Mouse (Mus musculus): ENCODE results near the gene 2010300C02Rik. TPM values are rescaled to one million over a fixed set of nuclear protein-coding genes. Genes with fewer than 3 reads are reported as not detected.
A peak's percentile ranks its signal among the peaks of the same experiment; 100 is the strongest.
"Not testable (repeated sequence)": the region's sequence is repeated elsewhere in the genome, so short reads cannot be mapped to it uniquely, and the experiment has no call there.

2010300C02Rik gene
- polyA plus RNA-seq, 1 experiment from 2014 or later = 7.2 TPM

GRCm38 (mm10) chr1:37726426-37726825 is 6.5 kb upstream of the 2010300C02Rik start:
- WGBS = 82% methylated on average over 8 of the region's 8 CpGs
- H3K27me3 ChIP-seq (replicated peaks; ENCODE audit: control insufficient read depth, insufficient read depth, low read length) = no peaks in the 10 kb centered on the region
- no peaks in the 10 kb centered on the region for H3K9me3 ChIP-seq (ENCODE audit: control insufficient read depth)
- no peak overlapping the region for H3K4me2 ChIP-seq (replicated peaks; ENCODE audit: low read depth)
- no peak overlapping the region for H3K9ac ChIP-seq (ENCODE audit: low read depth, low read length)
- H3K4me1 ChIP-seq (replicated peaks; ENCODE audit: control insufficient read depth, insufficient read depth, low read length) = no peaks in the 10 kb centered on the region
- H3K4me3 ChIP-seq (ENCODE audit: low read depth, low read length) = no peak overlapping the region
- ATAC-seq = no peak
- TF ChIP-seq CTCF (IDR thresholded peaks at IDR 0.05; ENCODE audit: low read depth) = no peak
- no peaks in the 10 kb centered on the region for H3K36me3 ChIP-seq (ENCODE audit: control insufficient read depth, insufficient read depth)
- H3K27ac ChIP-seq (ENCODE audit: low read depth, low read length) = no peak overlapping the region

- Histone ChIP-seq H3K9me3 (ENCODE audit: control insufficient read depth) (no peaks in the 10 kb centered on the region), H3K27ac (ENCODE audit: low read depth, low read length) (no peak overlapping the region), H3K36me3 (ENCODE audit: control insufficient read depth, insufficient read depth) (no peaks in the 10 kb centered on the region), H3K4me2 (replicated peaks; ENCODE audit: low read depth) (no peak overlapping the region), H3K4me1 (replicated peaks; ENCODE audit: control insufficient read depth, insufficient read depth, low read length) (no peaks in the 10 kb centered on the region), H3K4me3 (ENCODE audit: low read depth, low read length) (no peak overlapping the region), H3K9ac (ENCODE audit: low read depth, low read length) (no peak overlapping the region), H3K27me3 (replicated peaks; ENCODE audit: control insufficient read depth, insufficient read depth, low read length) (no peaks in the 10 kb centered on the region)
- 54% methylated on average over 12 of the region's 12 CpGs for WGBS
- TF ChIP-seq CTCF (IDR thresholded peaks at IDR 0.05; ENCODE audit: low read depth) = no peak
- no peak for ATAC-seq
These were observed 6.0 kb upstream of the 2010300C02Rik start for GRCm38 (mm10) chr1:37725880-37726279.

- no peak overlapping the region for H3K4me3 ChIP-seq (ENCODE audit: low read depth, low read length)
These were observed 1.2 kb upstream of the 2010300C02Rik start for GRCm38 (mm10) chr1:37721092-37721491.

GRCm38 (mm10) chr1:37719030-37719723 is 708 bp downstream of the 2010300C02Rik start:
- Histone ChIP-seq H3K4me3 (ENCODE audit: low read depth, low read length) (peak overlapping the region; percentile 65), H3K9ac (ENCODE audit: low read depth, low read length) (peak overlapping the region; percentile 61), H3K4me2 (replicated peaks; ENCODE audit: low read depth) (peak overlapping the region; percentile 98), H3K4me1 (replicated peaks; ENCODE audit: control insufficient read depth, insufficient read depth, low read length) (no peaks in the 10 kb centered on the region), H3K36me3 (ENCODE audit: control insufficient read depth, insufficient read depth) (no peaks in the 10 kb centered on the region), H3K27ac (ENCODE audit: low read depth, low read length) (no peak overlapping the region), H3K9me3 (ENCODE audit: control insufficient read depth) (no peaks in the 10 kb centered on the region), H3K27me3 (replicated peaks; ENCODE audit: control insufficient read depth, insufficient read depth, low read length) (no peaks in the 10 kb centered on the region)
- peak; percentile 57 for ATAC-seq
- WGBS = 4% methylated on average over 49 of the region's 49 CpGs
- TF ChIP-seq CTCF (IDR thresholded peaks at IDR 0.05; ENCODE audit: low read depth) = no peak

More at GRCm38 (mm10) chr1:37721092-37721491, 1.2 kb upstream of the 2010300C02Rik start:
- no peaks in the 10 kb centered on the region for H3K4me1 ChIP-seq (replicated peaks; ENCODE audit: control insufficient read depth, insufficient read depth, low read length)
- 74% methylated on average over 5 of the region's 5 CpGs for WGBS
- no peak overlapping the region for H3K4me2 ChIP-seq (replicated peaks; ENCODE audit: low read depth)
- H3K9ac ChIP-seq (ENCODE audit: low read depth, low read length) = no peak overlapping the region
- H3K27me3 ChIP-seq (replicated peaks; ENCODE audit: control insufficient read depth, insufficient read depth, low read length) = no peaks in the 10 kb centered on the region
- TF ChIP-seq CTCF (IDR thresholded peaks at IDR 0.05; ENCODE audit: low read depth) = no peak
- no peaks in the 10 kb centered on the region for H3K36me3 ChIP-seq (ENCODE audit: control insufficient read depth, insufficient read depth)
- no peak overlapping the region for H3K27ac ChIP-seq (ENCODE audit: low read depth, low read length)
- no peaks in the 10 kb centered on the region for H3K9me3 ChIP-seq (ENCODE audit: control insufficient read depth)
- ATAC-seq = no peak

GRCm38 (mm10) chr1:37718516-37718915 is 1.4 kb downstream of the 2010300C02Rik start:
- H3K4me1 ChIP-seq (replicated peaks; ENCODE audit: control insufficient read depth, insufficient read depth, low read length) = no peaks in the 10 kb centered on the region
- no peaks in the 10 kb centered on the region for H3K36me3 ChIP-seq (ENCODE audit: control insufficient read depth, insufficient read depth)
- no peak for TF ChIP-seq CTCF (IDR thresholded peaks at IDR 0.05; ENCODE audit: low read depth)
- no peak overlapping the region for H3K27ac ChIP-seq (ENCODE audit: low read depth, low read length)
- H3K27me3 ChIP-seq (replicated peaks; ENCODE audit: control insufficient read depth, insufficient read depth, low read length) = no peaks in the 10 kb centered on the region
- H3K9ac ChIP-seq (ENCODE audit: low read depth, low read length) = no peak overlapping the region
- no peak for ATAC-seq
- no peak overlapping the region for H3K4me3 ChIP-seq (ENCODE audit: low read depth, low read length)
- peak overlapping the region; percentile 98 for H3K4me2 ChIP-seq (replicated peaks; ENCODE audit: low read depth)
- H3K9me3 ChIP-seq (ENCODE audit: control insufficient read depth) = no peaks in the 10 kb centered on the region
- WGBS = 53% methylated on average over 7 of the region's 7 CpGs

- 80% methylated on average over 14 of the region's 14 CpGs for WGBS
- Histone ChIP-seq H3K27ac (ENCODE audit: low read depth, low read length) (no peak overlapping the region), H3K36me3 (ENCODE audit: control insufficient read depth, insufficient read depth) (no peaks in the 10 kb centered on the region), H3K9me3 (ENCODE audit: control insufficient read depth) (no peaks in the 10 kb centered on the region), H3K4me2 (replicated peaks; ENCODE audit: low read depth) (no peak overlapping the region), H3K9ac (ENCODE audit: low read depth, low read length) (no peak overlapping the region), H3K4me1 (replicated peaks; ENCODE audit: control insufficient read depth, insufficient read depth, low read length) (no peaks in the 10 kb centered on the region), H3K4me3 (ENCODE audit: low read depth, low read length) (no peak overlapping the region), H3K27me3 (replicated peaks; ENCODE audit: control insufficient read depth, insufficient read depth, low read length) (no peaks in the 10 kb centered on the region)
- ATAC-seq = no peak
- no peak for TF ChIP-seq CTCF (IDR thresholded peaks at IDR 0.05; ENCODE audit: low read depth)
These were observed 2.3 kb downstream of the 2010300C02Rik start for GRCm38 (mm10) chr1:37717415-37718195.

- H3K4me1 ChIP-seq (replicated peaks; ENCODE audit: control insufficient read depth, insufficient read depth, low read length); H3K27me3 ChIP-seq (replicated peaks; ENCODE audit: control insufficient read depth, insufficient read depth, low read length); H3K9me3 ChIP-seq (ENCODE audit: control insufficient read depth); H3K9ac ChIP-seq (ENCODE audit: low read depth, low read length); H3K4me3 ChIP-seq (ENCODE audit: low read depth, low read length); H3K36me3 ChIP-seq (ENCODE audit: control insufficient read depth, insufficient read depth); H3K27ac ChIP-seq (ENCODE audit: low read depth, low read length); H3K4me2 ChIP-seq (replicated peaks; ENCODE audit: low read depth): not testable (repeated sequence)
- peak; percentile 57; the same call in 1 of the 2 replicates for ATAC-seq
- 29% methylated on average over 4 of the region's 4 CpGs for WGBS
These were observed 7.5 kb downstream of the 2010300C02Rik start for GRCm38 (mm10) chr1:37712357-37712737.

Measured in intestine, postnatal 0 days (tissue).